ENCODE assay signal across 26 mouse cellular contexts in the genomic region with DNA sequence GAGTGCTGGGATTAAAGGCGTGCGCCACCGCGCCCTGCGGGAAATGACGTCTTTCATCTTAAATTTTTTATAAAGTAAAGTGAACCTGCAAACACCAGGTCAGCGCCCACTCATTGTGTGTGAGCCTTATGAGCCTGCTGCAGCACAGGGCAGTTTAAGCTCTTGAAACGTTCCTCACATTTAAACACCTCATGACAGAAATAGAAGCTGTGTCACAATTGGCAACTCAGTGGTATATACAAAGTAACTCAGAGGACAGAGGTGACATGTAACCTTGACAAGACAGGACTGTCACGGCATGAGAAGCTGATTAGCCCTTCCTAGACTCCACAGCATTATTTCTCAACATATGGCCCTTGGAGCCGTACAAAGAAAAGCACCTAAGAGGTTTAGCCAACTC. TPM values are rescaled to one million over a fixed set of nuclear protein-coding genes. Genes with fewer than 3 reads are reported as not detected.
DNase-seq lines count a peak whose midpoint lies in the region; ATAC-seq and TF ChIP-seq lines count a peak whose summit lies in the region.
"Had no signal": no experiment of that assay in that cellular context is flagged by ENCODE, and none has a peak within 500 bp of the region (broad histone marks: within the 10 kb centered on the region; RNA-seq: fewer than 3 reads in every experiment).

No protein-coding gene starts in this region.

- TF ChIP-seq POLR2A in heart, adult 2 months (IDR thresholded peaks at IDR 0.05; ENCODE audit: insufficient read depth, low read depth, low read length): no peak

- no peaks in the 10 kb centered on the region for H3K9me3 ChIP-seq in heart, embryonic 11.5 days (replicated peaks; ENCODE audit: control insufficient read depth, low read length)
- no peaks in the 10 kb centered on the region for H3K9me3 ChIP-seq in heart, embryonic 16.5 days (replicated peaks; ENCODE audit: control insufficient read depth, low read length)
- H3K9me3 ChIP-seq: embryonic facial prominence, embryonic 10.5 days; embryonic facial prominence, embryonic 15.5 days; forebrain, embryonic 12.5 days; hindbrain, embryonic 13.5 days; limb, embryonic 12.5 days; liver, embryonic 15.5 days; midbrain, embryonic 12.5 days; neural tube, embryonic 12.5 days had no signal

- no peak overlapping the region for H3K4me2 ChIP-seq in heart, embryonic 11.5 days
- H3K4me2 ChIP-seq in heart, embryonic 16.5 days (ENCODE audit: low read depth, low read length): no peak overlapping the region
- H3K4me2 ChIP-seq: embryonic facial prominence, embryonic 15.5 days; forebrain, embryonic 12.5 days; hindbrain, embryonic 13.5 days; limb, embryonic 12.5 days; liver, embryonic 15.5 days; lung, embryonic 14.5 days; midbrain, embryonic 12.5 days; neural tube, embryonic 12.5 days had no signal

- WGBS in heart, adult 2 months: 82% methylated on average over 10 of the region's 10 CpGs
- 82% methylated on average over 10 of the region's 10 CpGs for WGBS in heart, embryonic 11.5 days (ENCODE audit: insufficient replicate concordance)
- WGBS in heart, embryonic 16.5 days: 69% methylated on average over 10 of the region's 10 CpGs

- intact Hi-C loops in heart, adult 2 months (cut with DNase I): loop anchor here (5.0 kb wide), 2 partner anchors 54 to 109 kb away; a partner anchor contains a TSS

- peak in 1 of 2 experiments; percentile 24 for DNase-seq in heart, adult 2 months
- no peak for DNase-seq in heart, postnatal 4 days
- no peak for DNase-seq in yolk sac, embryonic 10.5 days (ENCODE audit: low spot score)
- DNase-seq in cerebellum, adult 9-10 months: no peak
- DNase-seq in cerebellum, adult 18-20 months: no peak
- DNase-seq: adrenal gland, postnatal 25 days; cerebellum, adult 2 months; cerebellum, postnatal 25 days; forebrain, postnatal 0 days; gastrocnemius, postnatal 14 days; kidney, adult 8-10 months; layer of hippocampus, adult 9-11 months; lung, embryonic 14.5 days; right cerebral cortex, postnatal 4 days had no signal

- TF ChIP-seq CTCF in heart, adult 2 months (IDR thresholded peaks at IDR 0.05): no peak

- no peak overlapping the region for H3K4me3 ChIP-seq in heart, adult 2 months
- no peak overlapping the region for H3K4me3 ChIP-seq in heart, embryonic 11.5 days (ENCODE audit: low read depth, low read length)
- H3K4me3 ChIP-seq in heart, embryonic 16.5 days (ENCODE audit: low read length): no peak overlapping the region
- H3K4me3 ChIP-seq: embryonic facial prominence, embryonic 10.5 days; embryonic facial prominence, embryonic 15.5 days; forebrain, embryonic 12.5 days; hindbrain, embryonic 13.5 days; limb, embryonic 12.5 days; liver, embryonic 15.5 days; midbrain, embryonic 12.5 days; myocyte; neural tube, embryonic 12.5 days had no signal

- peak; percentile 26; the same call in 1 of the 2 replicates for ATAC-seq in heart, embryonic 11.5 days (replicated peaks; ENCODE audit: insufficient number of reproducible peaks, low FRiP score, low TSS enrichment)
- peak; percentile 81 for ATAC-seq in heart, embryonic 16.5 days (replicated peaks; ENCODE audit: extremely low read depth, insufficient read depth, low FRiP score)
- ATAC-seq: forebrain, postnatal 0 days had no signal

- peaks cover 4% of the 10 kb centered on the region; the same call in 1 of the 2 replicates for H3K36me3 ChIP-seq in heart, adult 2 months (ENCODE audit: control insufficient read depth, insufficient read depth, low read length)
- H3K36me3 ChIP-seq in heart, embryonic 11.5 days (ENCODE audit: control insufficient read depth, insufficient read depth, low read length): peaks cover 9% of the 10 kb centered on the region
- peaks cover 15% of the 10 kb centered on the region for H3K36me3 ChIP-seq in heart, embryonic 16.5 days (ENCODE audit: control insufficient read depth, insufficient read depth)
- H3K36me3 ChIP-seq: liver, embryonic 15.5 days had no signal

- H3K27me3 ChIP-seq in heart, adult 2 months (ENCODE audit: control insufficient read depth, insufficient read depth, low read length): no peaks in the 10 kb centered on the region
- H3K27me3 ChIP-seq in heart, embryonic 11.5 days (ENCODE audit: control insufficient read depth, insufficient read depth, low read length): no peaks in the 10 kb centered on the region
- H3K27me3 ChIP-seq in heart, embryonic 16.5 days (ENCODE audit: control insufficient read depth, insufficient read depth, low read length): no peaks in the 10 kb centered on the region
- H3K27me3 ChIP-seq: embryonic facial prominence, embryonic 15.5 days; forebrain, embryonic 12.5 days; hindbrain, embryonic 13.5 days; limb, embryonic 12.5 days; liver, embryonic 15.5 days; midbrain, embryonic 12.5 days; neural tube, embryonic 12.5 days had no signal

- no peak overlapping the region for H3K9ac ChIP-seq in heart, adult 2 months (ENCODE audit: low read depth, low read length)
- no peak overlapping the region for H3K9ac ChIP-seq in heart, embryonic 11.5 days (ENCODE audit: low read depth, low read length)
- H3K9ac ChIP-seq in heart, embryonic 16.5 days (ENCODE audit: low read length): 0 out of 2 replicates have a peak overlapping the region, but pooled peaks have one; percentile 4
- H3K9ac ChIP-seq: embryonic facial prominence, embryonic 15.5 days; forebrain, embryonic 12.5 days; forebrain, postnatal 0 days; hindbrain, embryonic 13.5 days; limb, embryonic 12.5 days; liver, embryonic 15.5 days; lung, embryonic 14.5 days; midbrain, embryonic 12.5 days; neural tube, embryonic 12.5 days had no signal

- no peaks in the 10 kb centered on the region for H3K79me2 ChIP-seq in heart, adult 2 months (replicated peaks; ENCODE audit: control insufficient read depth, insufficient read depth, low read length)

- H3K4me1 ChIP-seq in heart, adult 2 months (ENCODE audit: control insufficient read depth, insufficient read depth, low read length): peaks cover 2% of the 10 kb centered on the region; the same call in 1 of the 2 replicates
- peaks cover 6% of the 10 kb centered on the region for H3K4me1 ChIP-seq in heart, embryonic 11.5 days (ENCODE audit: control insufficient read depth, insufficient read depth, low read length)
- peaks cover 16% of the 10 kb centered on the region for H3K4me1 ChIP-seq in heart, embryonic 16.5 days (ENCODE audit: control insufficient read depth, insufficient read depth, low read length)
- H3K4me1 ChIP-seq: embryonic facial prominence, embryonic 10.5 days; embryonic facial prominence, embryonic 15.5 days; forebrain, embryonic 12.5 days; hindbrain, embryonic 13.5 days; limb, embryonic 12.5 days; liver, embryonic 15.5 days; midbrain, embryonic 12.5 days; neural tube, embryonic 12.5 days had no signal

- TF ChIP-seq EP300 in heart, adult 2 months (IDR thresholded peaks at IDR 0.05; ENCODE audit: insufficient read depth, low read depth, low read length): no peak

- peak overlapping the region; percentile 71 for H3K27ac ChIP-seq in heart, adult 2 months
- peak overlapping the region; percentile 74 for H3K27ac ChIP-seq in heart, embryonic 11.5 days (ENCODE audit: low read depth, low read length)
- H3K27ac ChIP-seq in heart, embryonic 16.5 days (ENCODE audit: low read length): peak overlapping the region; percentile 80
- H3K27ac ChIP-seq: embryonic facial prominence, embryonic 10.5 days; embryonic facial prominence, embryonic 15.5 days; forebrain, embryonic 12.5 days; hindbrain, embryonic 13.5 days; kidney, postnatal 0 days; limb, embryonic 12.5 days; liver, embryonic 15.5 days; midbrain, embryonic 12.5 days; neural tube, embryonic 12.5 days had no signal

RNA-seq across cellular contexts. Expression of a gene that starts 40.1 kb away (rescaled TPM):
- 1 to 10 TPM; 7.0 to 8.1 TPM for total RNA-seq in heart, adult 2 months (2021)
- 10.2 and 14.5 TPM in 2 replicates for polyA plus RNA-seq in heart, adult 2 months (2012; rRNA removed)
- 10 to 100 TPM; 12.6 to 13.0 TPM for total RNA-seq in heart, postnatal 4 days (2021)
- polyA plus RNA-seq in heart, embryonic 11.5 days (2014; fragmentation: Nextera tagmentation; extraction: Ambion mirVana): 18.6 and 24.5 TPM in 2 replicates
- 14.9 TPM in 2 replicates for polyA plus RNA-seq in heart, embryonic 16.5 days (2015; fragmentation: Nextera tagmentation; extraction: Ambion mirVana)
